Mouse (Mus musculus): Measurements from ENCODE around the gene Mrrf.
A peak's percentile ranks its signal among the peaks of the same experiment; 100 is the strongest.

DNA sequence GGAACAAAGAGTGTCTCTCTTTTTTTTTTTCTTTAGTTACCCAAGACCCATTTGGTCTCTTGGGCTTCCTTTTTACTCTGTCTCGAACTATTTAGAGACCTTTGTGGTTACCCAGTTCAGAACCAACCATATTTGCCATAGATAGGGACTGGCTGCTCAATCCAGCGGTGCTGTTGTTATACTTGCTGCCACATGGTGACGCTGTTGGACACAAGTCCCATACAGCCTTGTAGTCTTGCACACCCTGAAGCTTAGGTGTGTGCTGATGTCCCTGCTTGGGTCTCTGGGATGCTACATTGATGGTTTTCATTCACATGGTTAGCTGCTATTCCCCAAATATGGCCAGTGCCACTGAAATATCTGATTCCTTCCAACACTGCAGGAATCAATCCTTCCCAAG is 102.3 kb downstream of the Mrrf start:
- TF ChIP-seq CTCF (IDR thresholded peaks at IDR 0.05; ENCODE audit: insufficient read depth, low read length) (0 out of 2 replicates have a peak, but pooled peaks have one; percentile 21), POLR2A (IDR thresholded peaks at IDR 0.05; ENCODE audit: borderline replicate concordance, extremely low read depth, low read depth, low read length) (no peak)
